Mouse (Mus musculus): ENCODE data around the gene Fbn1. TPM values are rescaled to one million over a fixed set of nuclear protein-coding genes. Genes with fewer than 3 reads are reported as not detected.
"Not testable (repeated sequence)": the region's sequence is repeated elsewhere in the genome, so short reads cannot be mapped to it uniquely, and the experiment has no call there.

Gene Fbn1
- total RNA-seq, 2 experiments from 2014 or later, result 5.6 to 7.0 TPM

- DNase-seq (ENCODE audit: extremely low spot score in 1 of 2, low spot score in 2 of 2), result no peak
- no peak for TF ChIP-seq CTCF (IDR thresholded peaks at IDR 0.05)
- H3K27ac ChIP-seq, result no peak overlapping the region
- no peak overlapping the region for H3K4me3 ChIP-seq
- intact Hi-C loops (cut with DNase I), result no loop called here
Measured at GRCm38 (mm10) chr2:125295526-125295925, 212.3 kb downstream of the Fbn1 start.

GRCm38 (mm10) chr2:125293969-125294491 lies 213.8 kb downstream of the Fbn1 start:
- no peak for DNase-seq (ENCODE audit: extremely low spot score in 1 of 2, low spot score in 2 of 2)
- Histone ChIP-seq H3K27ac (no peak overlapping the region), H3K4me3 (no peak overlapping the region)
- intact Hi-C loops (cut with DNase I), result no loop called here
- TF ChIP-seq CTCF (IDR thresholded peaks at IDR 0.05), result no peak

- no peak overlapping the region for H3K27ac ChIP-seq
- H3K4me3 ChIP-seq, result no peak overlapping the region
- intact Hi-C loops (cut with DNase I), result no loop called here
- TF ChIP-seq CTCF (IDR thresholded peaks at IDR 0.05), result no peak
- DNase-seq (ENCODE audit: extremely low spot score in 1 of 2, low spot score in 2 of 2), result no peak
Measured at GRCm38 (mm10) chr2:125292616-125293015, 215.2 kb downstream of the Fbn1 start.

GRCm38 (mm10) chr2:125291101-125291500 lies 216.7 kb downstream of the Fbn1 start:
- Histone ChIP-seq H3K4me3 (no peak overlapping the region), H3K27ac (no peak overlapping the region)
- intact Hi-C loops (cut with DNase I), result no loop called here
- TF ChIP-seq CTCF (IDR thresholded peaks at IDR 0.05), result no peak
- DNase-seq (ENCODE audit: extremely low spot score in 1 of 2, low spot score in 2 of 2), result no peak

GRCm38 (mm10) chr2:125290197-125290965 lies 217.4 kb downstream of the Fbn1 start:
- no peak overlapping the region for H3K4me3 ChIP-seq
- no peak for DNase-seq (ENCODE audit: extremely low spot score in 1 of 2, low spot score in 2 of 2)
- intact Hi-C loops (cut with DNase I), result no loop called here
- no peak overlapping the region for H3K27ac ChIP-seq
- TF ChIP-seq CTCF (IDR thresholded peaks at IDR 0.05), result no peak

- no peak for TF ChIP-seq CTCF (IDR thresholded peaks at IDR 0.05)
- Histone ChIP-seq H3K27ac (no peak overlapping the region), H3K4me3 (no peak overlapping the region)
- DNase-seq (ENCODE audit: extremely low spot score in 1 of 2, low spot score in 2 of 2), result no peak
- intact Hi-C loops (cut with DNase I), result no loop called here
Measured at GRCm38 (mm10) chr2:125285777-125286176, 222.0 kb downstream of the Fbn1 start.

- no peak overlapping the region for H3K4me3 ChIP-seq
- intact Hi-C loops (cut with DNase I), result no loop called here
- DNase-seq (ENCODE audit: extremely low spot score in 1 of 2, low spot score in 2 of 2), result no peak
- no peak overlapping the region for H3K27ac ChIP-seq
- no peak for TF ChIP-seq CTCF (IDR thresholded peaks at IDR 0.05)
Measured at GRCm38 (mm10) chr2:125282334-125283206, 225.2 kb downstream of the Fbn1 start.

GRCm38 (mm10) chr2:125279995-125280394 lies 227.8 kb downstream of the Fbn1 start:
- H3K27ac ChIP-seq; DNase-seq (ENCODE audit: extremely low spot score in 1 of 2, low spot score in 2 of 2); H3K4me3 ChIP-seq; intact Hi-C loops (cut with DNase I): not testable (repeated sequence)

- Histone ChIP-seq H3K27ac (no peak overlapping the region), H3K4me3 (no peak overlapping the region)
- TF ChIP-seq CTCF (IDR thresholded peaks at IDR 0.05), result no peak
- intact Hi-C loops (cut with DNase I), result no loop called here
- DNase-seq (ENCODE audit: extremely low spot score in 1 of 2, low spot score in 2 of 2), result no peak
Measured at GRCm38 (mm10) chr2:125278474-125278873, 229.3 kb downstream of the Fbn1 start.

GRCm38 (mm10) chr2:125276692-125277091 lies 231.1 kb downstream of the Fbn1 start:
- no peak for DNase-seq (ENCODE audit: extremely low spot score in 1 of 2, low spot score in 2 of 2)
- Histone ChIP-seq H3K27ac (no peak overlapping the region), H3K4me3 (no peak overlapping the region)
- intact Hi-C loops (cut with DNase I), result no loop called here
- no peak for TF ChIP-seq CTCF (IDR thresholded peaks at IDR 0.05)

GRCm38 (mm10) chr2:125275617-125276016 lies 232.2 kb downstream of the Fbn1 start:
- no peak for DNase-seq (ENCODE audit: extremely low spot score in 1 of 2, low spot score in 2 of 2)
- no peak for TF ChIP-seq CTCF (IDR thresholded peaks at IDR 0.05)
- H3K27ac ChIP-seq, result no peak overlapping the region
- H3K4me3 ChIP-seq, result no peak overlapping the region
- intact Hi-C loops (cut with DNase I), result no loop called here

- intact Hi-C loops (cut with DNase I), result no loop called here
- H3K27ac ChIP-seq, result no peak overlapping the region
- no peak overlapping the region for H3K4me3 ChIP-seq
- no peak for TF ChIP-seq CTCF (IDR thresholded peaks at IDR 0.05)
- no peak for DNase-seq (ENCODE audit: extremely low spot score in 1 of 2, low spot score in 2 of 2)
Measured at GRCm38 (mm10) chr2:125268876-125269275, 238.9 kb downstream of the Fbn1 start.
